Mouse (Mus musculus): ENCODE results near the gene Tradd. TPM values are rescaled to one million over a fixed set of nuclear protein-coding genes. Genes with fewer than 3 reads are reported as not detected.

The Tradd gene
- polyA plus RNA-seq, 1 experiment from 2014 or later, result 14.3 TPM

MicroRNAs encoded within 50 kb of the gene (microRNA counts, 519-probe panel; counts per million panel counts)
- 3,759 counts per million, percentile 22 among the panel's probes with 10 or more counts for microRNA mmu-miR-328

Small RNAs within 50 kb of the gene (microRNA-seq; reads per million reads assigned to microRNA genes)
- not detected for gene Gm27320 (ENCODE audit: borderline number of aligned reads)
- 289 reads per million, percentile 74 among the genes with 10 or more reads in this experiment for gene Mir328 (ENCODE audit: borderline number of aligned reads)

Other genes with a start within 250 kb of the Tradd start
- not detected in 2 replicates for gene Ces3a, start 216.0 kb downstream of the Tradd start, polyA plus RNA-seq (2014; fragmentation: Nextera tagmentation; extraction: Ambion mirVana)
- not detected in 2 replicates for gene Ces3b, start 180.9 kb downstream of the Tradd start, polyA plus RNA-seq (2014; fragmentation: Nextera tagmentation; extraction: Ambion mirVana)
- gene Ces4a, start 132.8 kb downstream of the Tradd start, polyA plus RNA-seq (2014; fragmentation: Nextera tagmentation; extraction: Ambion mirVana), result not detected in 2 replicates
- 57.2 and 61.2 TPM in 2 replicates for gene Cbfb, start 93.9 kb downstream of the Tradd start, polyA plus RNA-seq (2014; fragmentation: Nextera tagmentation; extraction: Ambion mirVana)
- gene D230025D16Rik, start 39.5 kb downstream of the Tradd start, polyA plus RNA-seq (2014; fragmentation: Nextera tagmentation; extraction: Ambion mirVana), result 20.9 and 21.6 TPM in 2 replicates
- 8.6 and 10.0 TPM in 2 replicates for gene B3gnt9, start 9.5 kb downstream of the Tradd start, polyA plus RNA-seq (2014; fragmentation: Nextera tagmentation; extraction: Ambion mirVana)
- gene Fbxl8, start within 50 bp of the Tradd start, polyA plus RNA-seq (2014; fragmentation: Nextera tagmentation; extraction: Ambion mirVana), result 2.3 and 2.8 TPM in 2 replicates
- gene Hsf4, start 5.2 kb upstream of the Tradd start, polyA plus RNA-seq (2014; fragmentation: Nextera tagmentation; extraction: Ambion mirVana), result not detected in 2 replicates
- 1.8 and 2.0 TPM in 2 replicates for gene Nol3, start 11.5 kb upstream of the Tradd start, polyA plus RNA-seq (2014; fragmentation: Nextera tagmentation; extraction: Ambion mirVana)
- 4.5 and 6.7 TPM in 2 replicates for gene 4931428F04Rik, start 25.3 kb upstream of the Tradd start, polyA plus RNA-seq (2014; fragmentation: Nextera tagmentation; extraction: Ambion mirVana)
- 10.8 and 15.0 TPM in 2 replicates for gene Exoc3l, start 31.5 kb upstream of the Tradd start, polyA plus RNA-seq (2014; fragmentation: Nextera tagmentation; extraction: Ambion mirVana)
- 70.7 and 81.9 TPM in 2 replicates for gene E2f4, start 33.1 kb upstream of the Tradd start, polyA plus RNA-seq (2014; fragmentation: Nextera tagmentation; extraction: Ambion mirVana)
- gene Elmo3, start 41.0 kb upstream of the Tradd start, polyA plus RNA-seq (2014; fragmentation: Nextera tagmentation; extraction: Ambion mirVana), result 2.9 and 4.2 TPM in 2 replicates
- 1.3 and 1.7 TPM in 2 replicates for gene Lrrc29, start 61.7 kb upstream of the Tradd start, polyA plus RNA-seq (2014; fragmentation: Nextera tagmentation; extraction: Ambion mirVana)
- gene Tmem208, start 61.7 kb upstream of the Tradd start, polyA plus RNA-seq (2014; fragmentation: Nextera tagmentation; extraction: Ambion mirVana), result 83.5 and 88.7 TPM in 2 replicates
- 2.8 and 3.1 TPM in 2 replicates for gene Fhod1, start 83.3 kb upstream of the Tradd start, polyA plus RNA-seq (2014; fragmentation: Nextera tagmentation; extraction: Ambion mirVana)
- gene Slc9a5, start 84.2 kb upstream of the Tradd start, polyA plus RNA-seq (2014; fragmentation: Nextera tagmentation; extraction: Ambion mirVana), result 1.5 and 2.1 TPM in 2 replicates
- 0.11 TPM in 1 of 2 replicates, not detected in the other for gene Plekhg4, start 108.7 kb upstream of the Tradd start, polyA plus RNA-seq (2014; fragmentation: Nextera tagmentation; extraction: Ambion mirVana)
- gene Kctd19, start 148.9 kb upstream of the Tradd start, polyA plus RNA-seq (2014; fragmentation: Nextera tagmentation; extraction: Ambion mirVana), result not detected in 2 replicates
- gene Lrrc36, start 149.0 kb upstream of the Tradd start, polyA plus RNA-seq (2014; fragmentation: Nextera tagmentation; extraction: Ambion mirVana), result not detected in 2 replicates
- 21.0 and 21.1 TPM in 2 replicates for gene Tppp3, start 206.9 kb upstream of the Tradd start, polyA plus RNA-seq (2014; fragmentation: Nextera tagmentation; extraction: Ambion mirVana)
- gene Zdhhc1, start 232.3 kb upstream of the Tradd start, polyA plus RNA-seq (2014; fragmentation: Nextera tagmentation; extraction: Ambion mirVana), result 15.0 and 17.1 TPM in 2 replicates

All from heart, embryonic 11.5 days (tissue).